Mouse (Mus musculus): Measurements from ENCODE around the gene Polr1a.
A peak's percentile ranks its signal among the peaks of the same experiment; 100 is the strongest.

Polr1a gene

DNA sequence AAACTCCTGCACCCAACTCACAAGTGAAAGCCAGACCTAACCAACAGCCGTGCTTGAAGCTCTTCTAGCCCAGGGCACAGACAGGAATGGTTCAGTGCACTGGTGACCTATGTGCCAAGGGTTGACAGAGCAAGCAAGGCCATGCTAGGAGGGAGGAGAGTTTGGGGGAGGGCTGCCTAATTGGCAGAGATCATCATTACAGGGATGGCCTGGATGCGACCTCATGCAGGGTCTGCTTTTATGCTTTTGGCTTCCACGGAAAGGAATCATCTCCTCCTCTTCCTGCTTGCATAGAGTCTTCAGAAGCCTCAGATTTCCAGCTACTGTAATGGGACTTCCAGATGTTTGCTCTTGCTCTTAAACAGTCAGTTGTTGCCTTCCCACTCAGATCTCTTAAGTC lies 40.9 kb downstream of the Polr1a start:
- no peak for DNase-seq (ENCODE audit: extremely low spot score, low spot score)

- DNase-seq (ENCODE audit: extremely low spot score, low spot score) = no peak
Observed at GRCm38 (mm10) chr6:71950592-71950991, 41.7 kb downstream of the Polr1a start.

DNA sequence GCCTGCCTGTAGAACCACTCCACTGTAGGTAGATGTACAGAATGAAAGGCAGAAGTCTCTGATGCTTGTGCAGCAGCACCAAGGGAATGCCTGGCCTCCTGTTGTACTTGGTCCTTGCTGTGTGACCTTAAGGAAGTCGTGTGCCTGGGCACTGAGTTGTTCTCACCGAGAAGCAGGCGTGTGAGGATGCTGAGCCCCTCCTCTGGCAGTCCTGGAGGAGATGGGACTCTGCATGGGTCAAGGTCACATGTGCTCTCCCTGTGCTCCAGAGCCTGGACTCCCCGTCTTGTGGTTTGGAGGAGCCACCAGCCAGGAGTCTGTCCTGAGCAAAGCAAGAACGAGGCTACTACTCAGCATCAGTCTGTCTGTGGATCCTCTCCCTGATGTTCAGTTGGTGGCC lies 42.3 kb downstream of the Polr1a start:
- no peak for DNase-seq (ENCODE audit: extremely low spot score, low spot score)

- DNase-seq (ENCODE audit: extremely low spot score, low spot score) = no peak
Observed at GRCm38 (mm10) chr6:71962119-71962518, 53.3 kb downstream of the Polr1a start.

DNA sequence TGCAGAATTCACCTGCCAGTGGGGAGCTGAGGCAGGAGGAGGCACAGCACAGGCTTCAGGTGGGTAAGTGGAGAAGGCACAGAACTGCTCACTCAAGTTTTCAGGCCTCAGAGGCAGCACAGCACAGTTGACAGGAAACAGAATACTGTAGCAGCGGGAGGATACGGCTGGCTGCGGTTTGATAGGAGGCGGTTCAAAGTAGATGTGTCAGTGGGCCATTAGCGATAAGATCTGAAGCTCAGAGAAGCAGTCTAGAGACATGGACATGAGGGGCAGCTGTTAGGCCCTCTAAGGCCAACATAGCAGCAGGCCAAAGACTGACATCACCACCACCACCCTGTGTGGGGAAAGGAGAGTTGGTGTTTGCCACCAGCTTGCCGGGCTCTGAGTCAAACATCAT lies 53.9 kb downstream of the Polr1a start:
- no peak for DNase-seq (ENCODE audit: extremely low spot score, low spot score)

DNA sequence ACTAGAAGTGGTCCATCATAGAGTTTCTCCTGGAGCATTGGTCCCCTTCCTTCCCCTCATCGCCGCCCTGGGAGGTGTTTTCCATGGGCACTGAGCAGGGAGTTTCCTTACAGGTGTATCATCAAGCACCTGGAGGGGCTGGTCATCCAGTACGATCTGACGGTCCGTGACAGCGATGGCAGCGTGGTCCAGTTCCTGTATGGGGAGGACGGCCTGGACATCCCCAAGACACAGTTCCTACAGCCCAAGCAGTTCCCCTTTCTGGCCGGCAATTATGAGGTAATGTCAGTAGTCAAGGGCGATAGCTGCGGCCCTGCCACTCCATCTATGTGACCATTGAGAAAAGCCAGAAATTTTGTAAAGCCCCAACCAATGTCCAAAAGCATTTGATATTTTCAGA lies 54.7 kb downstream of the Polr1a start:
- no peak for DNase-seq (ENCODE audit: extremely low spot score, low spot score)

DNA sequence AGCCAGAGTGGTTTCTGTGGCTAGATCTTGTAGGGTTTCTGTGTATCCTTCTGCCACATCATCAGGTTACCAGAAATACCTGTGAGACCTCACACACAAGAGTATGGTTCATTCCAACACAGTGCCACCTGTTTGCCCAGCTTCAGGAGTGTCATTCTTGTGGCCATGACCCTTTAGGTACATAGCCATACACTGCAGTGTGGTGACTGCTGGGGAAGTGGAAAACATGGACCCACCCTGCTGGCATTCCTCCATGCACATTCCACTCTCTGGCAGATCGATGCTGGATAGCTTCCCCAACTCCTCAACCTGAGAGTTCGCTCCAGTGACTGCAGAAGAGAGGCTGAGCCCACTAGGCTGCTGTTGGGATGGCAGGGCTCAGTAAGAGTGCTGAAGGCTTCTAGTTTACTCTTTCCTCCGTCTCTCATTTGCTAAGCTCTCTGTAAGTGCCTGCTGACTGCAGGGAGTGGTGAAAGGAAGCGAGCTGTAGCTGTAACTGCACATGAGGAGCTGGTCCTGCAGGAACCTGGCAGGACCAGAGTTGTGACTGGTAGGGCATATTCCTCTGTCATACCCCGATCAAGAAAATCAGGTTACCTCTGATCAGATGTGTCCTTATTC lies 57.9 kb downstream of the Polr1a start:
- no peak for DNase-seq (ENCODE audit: extremely low spot score, low spot score)

GRCm38 (mm10) chr6:71967847-71968246 lies 59.0 kb downstream of the Polr1a start:
- DNase-seq (ENCODE audit: extremely low spot score, low spot score) = no peak

GRCm38 (mm10) chr6:71969459-71969858 lies 60.6 kb downstream of the Polr1a start:
- DNase-seq (ENCODE audit: extremely low spot score, low spot score) = no peak

GRCm38 (mm10) chr6:71970154-71970553 lies 61.3 kb downstream of the Polr1a start:
- no peak for DNase-seq (ENCODE audit: extremely low spot score, low spot score)

DNA sequence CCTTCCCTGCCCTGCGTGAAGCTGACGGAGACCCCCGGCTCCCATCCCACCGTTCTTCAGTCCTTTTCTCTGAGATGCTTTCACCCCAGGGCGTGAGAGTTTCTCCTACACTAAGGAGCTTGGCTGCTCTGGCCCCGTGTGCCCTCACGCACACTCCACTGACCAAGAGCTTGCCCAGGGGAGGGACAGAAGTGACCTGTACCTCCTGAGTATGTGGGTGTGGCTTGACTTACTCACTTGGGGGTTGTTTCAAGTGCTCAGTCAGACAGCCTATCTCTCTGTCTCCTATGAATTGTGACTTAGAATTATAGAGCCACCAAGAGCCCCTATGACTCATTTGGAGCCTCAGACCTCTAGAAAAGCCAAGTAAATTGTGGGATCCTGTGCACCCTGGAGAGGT lies 67.7 kb downstream of the Polr1a start:
- no peak for DNase-seq (ENCODE audit: extremely low spot score, low spot score)

DNA sequence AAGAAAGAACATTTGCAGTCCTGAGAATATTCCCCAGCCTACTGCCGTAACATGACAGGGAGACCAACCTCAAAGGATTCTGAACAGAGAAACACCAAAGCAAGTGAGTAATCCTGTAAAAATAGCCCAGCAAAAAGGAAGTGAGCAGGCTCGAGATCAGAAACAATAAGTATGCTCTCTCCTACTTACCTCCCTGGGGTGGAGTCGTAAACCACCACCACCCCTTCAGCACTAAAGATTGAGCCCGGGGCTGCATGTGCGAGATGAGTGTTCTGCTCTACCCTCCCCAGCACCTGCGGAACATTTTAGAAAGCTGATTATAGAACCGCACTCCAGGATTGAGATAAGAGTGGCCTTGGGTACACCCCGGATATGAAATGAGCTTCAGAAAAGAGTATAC lies 71.3 kb downstream of the Polr1a start:
- DNase-seq (ENCODE audit: extremely low spot score, low spot score) = no peak

DNA sequence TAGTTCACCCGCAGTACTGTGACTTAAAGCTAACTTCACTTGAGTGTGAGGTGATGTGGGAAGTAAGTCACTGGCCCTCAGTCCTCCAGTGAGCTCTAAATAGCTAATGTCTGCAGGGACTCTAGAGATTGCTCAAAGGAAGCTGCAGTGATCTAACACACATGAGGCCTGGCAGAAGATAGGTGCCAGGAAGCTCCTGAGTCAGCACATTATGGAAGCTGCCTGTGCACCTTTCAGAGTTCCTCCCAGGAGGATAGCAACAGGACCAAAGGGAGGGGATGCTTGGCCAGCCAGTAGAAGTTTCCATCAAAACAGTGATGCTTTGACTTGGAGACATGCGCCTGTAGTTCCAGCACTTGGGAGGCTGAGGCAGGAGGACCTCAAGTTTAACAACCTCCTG lies 71.7 kb downstream of the Polr1a start:
- DNase-seq (ENCODE audit: extremely low spot score, low spot score) = no peak

- DNase-seq (ENCODE audit: extremely low spot score, low spot score) = no peak
Observed at GRCm38 (mm10) chr6:71981450-71981849, 72.6 kb downstream of the Polr1a start.

DNA sequence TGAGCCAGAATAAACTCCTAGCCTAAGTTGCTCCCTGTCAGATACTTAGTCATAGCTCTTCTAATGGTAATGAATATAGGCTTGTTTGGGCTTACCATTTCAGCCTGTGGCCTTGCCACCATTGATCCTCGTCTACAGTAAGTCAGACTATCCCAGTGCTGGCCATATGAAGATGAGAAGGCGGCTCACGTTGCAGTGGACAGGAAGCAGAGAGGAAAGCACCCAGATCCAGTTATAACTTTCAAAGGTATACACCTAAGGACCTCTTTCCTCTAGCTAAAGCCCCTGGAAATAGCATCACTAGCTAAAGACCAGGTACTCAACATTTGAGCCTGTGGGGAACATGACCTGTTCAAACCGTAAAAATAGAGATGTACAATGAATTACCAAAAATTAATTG lies 77.1 kb downstream of the Polr1a start:
- DNase-seq (ENCODE audit: extremely low spot score, low spot score) = no peak

GRCm38 (mm10) chr6:71987546-71988248 lies 78.8 kb downstream of the Polr1a start:
- no peak for DNase-seq (ENCODE audit: extremely low spot score, low spot score)

DNA sequence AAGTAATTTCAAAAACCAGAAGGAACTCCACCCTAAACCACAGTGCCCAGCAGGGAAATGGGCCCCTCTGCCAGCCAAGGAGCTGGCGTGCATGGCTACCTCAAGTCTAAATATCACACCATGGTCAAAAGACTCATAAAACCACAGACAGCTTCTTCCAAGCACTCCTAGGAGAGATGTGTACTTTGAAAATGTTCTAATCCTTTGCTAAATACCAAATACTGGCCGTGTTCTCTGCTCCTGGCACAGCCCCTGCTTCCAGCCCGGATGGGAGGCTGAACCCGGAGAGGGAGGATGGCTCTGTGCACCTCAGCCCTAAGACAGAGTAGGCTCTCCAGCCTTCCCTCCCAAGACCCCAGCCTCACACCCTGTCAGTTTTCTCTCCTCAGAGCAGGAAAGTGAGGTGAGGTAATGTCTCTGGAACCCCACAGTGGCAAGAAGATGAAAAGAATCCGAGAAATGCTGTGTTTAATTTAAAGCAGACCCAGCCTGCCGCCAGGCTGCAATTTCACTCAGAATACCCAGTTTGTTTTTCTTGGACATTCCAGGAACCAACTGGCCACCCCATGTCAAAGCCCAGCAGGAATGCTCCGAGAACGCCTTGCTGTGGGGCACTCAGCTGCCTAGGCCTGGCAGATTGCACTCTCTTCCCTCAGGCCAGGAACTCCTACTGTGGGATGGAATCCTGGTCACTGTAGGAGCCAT lies 80.9 kb downstream of the Polr1a start:
- peak; percentile 63 for DNase-seq (ENCODE audit: extremely low spot score, low spot score)

GRCm38 (mm10) chr6:71990371-71990837 lies 81.6 kb downstream of the Polr1a start:
- no peak for DNase-seq (ENCODE audit: extremely low spot score, low spot score)

- no peak for DNase-seq (ENCODE audit: extremely low spot score, low spot score)
Observed at GRCm38 (mm10) chr6:71991190-71991932, 82.5 kb downstream of the Polr1a start.

- DNase-seq (ENCODE audit: extremely low spot score, low spot score) = no peak
Observed at GRCm38 (mm10) chr6:71991933-71992325, 83.1 kb downstream of the Polr1a start.

GRCm38 (mm10) chr6:71994004-71994403 lies 85.2 kb downstream of the Polr1a start:
- no peak for DNase-seq (ENCODE audit: extremely low spot score, low spot score)

DNA sequence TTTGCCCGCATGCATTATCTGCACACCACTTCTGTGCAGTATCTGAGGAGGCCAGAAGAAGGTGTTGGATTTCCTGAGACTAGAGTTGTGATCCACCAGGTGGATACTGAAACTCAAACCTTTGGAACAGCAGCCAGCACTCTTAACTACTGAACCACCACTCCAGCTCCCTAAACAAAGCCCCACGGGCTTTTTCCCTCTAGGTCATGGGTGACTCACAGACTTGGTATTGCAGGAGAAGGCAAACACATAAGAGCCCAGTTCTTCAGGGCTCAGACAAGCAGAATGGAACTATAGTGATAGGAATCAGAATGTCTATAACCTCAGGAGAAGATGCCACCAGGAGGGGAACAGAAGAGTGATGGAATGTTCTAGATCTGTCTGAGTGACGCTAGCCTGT lies 86.2 kb downstream of the Polr1a start:
- no peak for DNase-seq (ENCODE audit: extremely low spot score, low spot score)
